Mouse (Mus musculus): Measurements from ENCODE around the gene Lrrc26. TPM values are rescaled to one million over a fixed set of nuclear protein-coding genes. Genes with fewer than 3 reads are reported as not detected.

Gene Lrrc26
- polyA plus RNA-seq, 1 experiment from 2014 or later, result 0.22 TPM

DNA sequence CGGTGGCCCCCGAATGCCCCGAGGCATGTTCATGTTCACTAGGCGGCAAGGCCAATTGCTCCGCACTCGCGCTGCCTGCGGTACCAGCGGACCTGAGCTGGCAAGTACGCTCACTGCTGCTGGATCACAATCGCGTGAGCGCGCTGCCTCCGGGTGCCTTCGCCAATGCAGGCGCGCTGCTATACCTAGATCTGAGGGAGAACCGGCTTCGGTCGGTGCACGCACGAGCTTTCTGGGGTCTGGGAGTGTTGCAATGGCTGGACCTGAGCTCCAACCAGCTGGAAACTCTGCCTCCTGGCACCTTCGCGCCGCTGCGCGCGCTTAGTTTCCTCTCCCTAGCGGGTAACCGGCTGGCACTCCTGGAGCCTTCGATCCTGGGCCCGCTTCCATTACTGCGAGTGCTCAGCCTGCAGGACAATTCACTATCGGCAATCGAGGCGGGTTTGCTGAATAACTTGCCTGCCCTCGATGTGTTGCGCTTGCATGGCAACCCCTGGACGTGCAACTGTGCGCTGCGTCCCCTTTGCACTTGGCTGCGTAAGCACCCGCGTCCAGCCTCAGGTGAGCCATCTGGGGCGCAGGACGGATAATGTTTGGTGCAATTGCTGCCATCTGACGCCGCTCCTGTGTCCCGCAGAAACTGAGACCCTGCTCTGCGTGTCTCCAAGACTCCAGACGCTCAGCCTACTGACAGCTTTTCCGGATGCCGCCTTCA is 543 bp downstream of the Lrrc26 start:
- Histone ChIP-seq H3K4me2 (peak overlapping the region; percentile 60), H3K27me3 (peaks cover 81% of the 10 kb centered on the region), H3K4me3 (peak overlapping the region; percentile 29), H3K9ac (no peak overlapping the region), H3K4me1 (peaks cover 43% of the 10 kb centered on the region), H3K27ac (no peak overlapping the region), H3K9me3 (no peaks in the 10 kb centered on the region), H3K36me3 (peaks cover 12% of the 10 kb centered on the region)
- WGBS, result 1% methylated on average over 54 of the region's 54 CpGs
- ATAC-seq (ENCODE audit: insufficient number of reproducible peaks, insufficient read depth, low FRiP score, low TSS enrichment, low read depth), result no peak

DNA sequence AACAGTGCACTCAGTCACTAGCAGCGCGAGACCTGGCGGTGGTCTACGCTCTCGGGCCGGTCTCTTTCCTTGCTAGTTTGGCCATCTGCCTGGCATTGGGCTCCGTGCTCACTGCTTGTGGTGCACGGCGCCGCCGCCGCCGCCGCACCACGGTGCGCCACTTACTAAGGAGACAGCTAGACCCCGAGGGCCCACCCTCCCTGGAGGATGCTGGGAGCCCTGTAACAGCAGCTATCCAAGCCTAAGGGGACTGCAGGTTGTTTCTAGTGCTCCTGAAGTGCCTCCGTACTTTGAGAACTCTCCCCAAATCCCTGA is 1.1 kb downstream of the Lrrc26 start:
- H3K27ac ChIP-seq, result no peak overlapping the region
- under 1% methylated on average over 18 of the region's 18 CpGs for WGBS
- no peak overlapping the region for H3K9ac ChIP-seq
- peak overlapping the region; percentile 60 for H3K4me2 ChIP-seq
- H3K36me3 ChIP-seq, result peaks cover 7% of the 10 kb centered on the region
- peaks cover 40% of the 10 kb centered on the region for H3K4me1 ChIP-seq
- peaks cover 86% of the 10 kb centered on the region for H3K27me3 ChIP-seq
- ATAC-seq (ENCODE audit: insufficient number of reproducible peaks, insufficient read depth, low FRiP score, low TSS enrichment, low read depth), result no peak
- peak overlapping the region; percentile 29 for H3K4me3 ChIP-seq
- H3K9me3 ChIP-seq, result no peaks in the 10 kb centered on the region

DNA sequence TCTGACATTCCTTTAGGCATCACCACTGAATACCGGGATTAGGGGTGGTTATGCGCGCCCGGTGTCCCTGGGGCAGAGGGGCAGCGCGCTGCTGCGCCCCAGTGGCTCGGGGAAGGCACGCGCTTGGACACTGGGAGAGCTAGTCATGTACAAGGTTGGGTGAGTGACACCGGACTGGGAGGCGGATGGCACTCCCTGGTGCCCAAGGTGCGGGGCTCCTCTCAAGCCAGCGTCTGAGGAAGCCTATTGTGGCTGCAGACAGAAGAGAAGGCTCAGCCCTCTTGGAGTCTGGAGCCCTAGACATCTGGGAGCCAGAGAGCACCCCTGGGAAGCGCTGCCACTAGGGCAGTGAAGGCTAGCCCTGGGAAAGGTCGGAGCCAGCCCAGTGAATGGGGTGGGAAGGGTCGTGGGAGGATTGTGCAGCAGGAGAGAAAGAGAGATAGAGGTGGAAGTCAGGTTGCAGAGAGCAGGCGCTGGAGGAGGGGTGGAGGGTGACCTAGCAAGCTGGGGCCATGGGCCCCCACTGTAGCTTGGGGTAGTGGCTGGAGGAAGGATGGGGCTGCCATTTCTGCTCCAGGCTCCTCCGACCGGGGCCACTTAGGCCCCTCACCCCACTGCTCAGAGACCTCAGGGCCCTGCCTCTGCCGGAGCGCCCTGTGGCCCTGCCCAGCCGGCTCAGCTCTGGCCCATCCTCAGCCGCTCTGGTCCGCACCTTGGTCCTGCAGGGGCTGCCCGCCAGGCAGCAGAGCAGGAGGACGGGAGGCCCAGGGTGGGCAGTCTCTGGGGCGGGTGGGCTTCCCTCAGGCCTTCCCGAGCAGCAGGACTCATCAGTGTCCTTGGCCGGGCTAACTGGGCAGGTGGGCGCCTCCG is 1.7 kb downstream of the Lrrc26 start:
- Histone ChIP-seq H3K9me3 (no peaks in the 10 kb centered on the region), H3K4me1 (peaks cover 36% of the 10 kb centered on the region), H3K4me2 (peak overlapping the region; percentile 60), H3K9ac (no peak overlapping the region), H3K4me3 (peak overlapping the region; percentile 40), H3K27me3 (peaks cover 93% of the 10 kb centered on the region), H3K36me3 (peaks cover under 1% of the 10 kb centered on the region; the same call in 1 of the 2 replicates), H3K27ac (no peak overlapping the region)
- WGBS, result 5% methylated on average over 32 of the region's 32 CpGs
- ATAC-seq (ENCODE audit: insufficient number of reproducible peaks, insufficient read depth, low FRiP score, low TSS enrichment, low read depth), result no peak

DNA sequence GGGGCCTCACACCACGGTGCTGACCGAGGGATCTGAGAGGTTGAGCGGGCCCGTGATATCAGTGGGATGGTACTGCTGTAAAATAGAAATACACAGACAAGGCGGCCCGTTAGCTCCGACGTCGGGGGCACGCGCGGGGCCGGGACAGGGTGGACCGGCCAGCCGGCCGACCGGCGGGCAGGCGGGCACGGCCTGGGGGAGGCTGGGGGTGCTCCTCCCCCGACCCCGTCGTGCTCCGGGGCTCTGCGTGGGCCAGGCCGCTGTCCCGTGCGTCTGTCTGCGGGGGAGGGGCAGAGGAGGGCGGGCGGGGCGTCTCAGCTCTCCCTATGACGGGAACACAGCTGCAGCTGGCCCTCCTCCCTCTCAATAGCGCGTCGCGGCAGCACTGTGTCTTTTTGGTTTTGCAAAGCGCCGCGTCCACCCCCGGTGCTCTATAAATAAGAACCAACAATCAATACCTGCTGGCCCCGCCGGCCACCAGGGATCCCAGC is 2.4 kb downstream of the Lrrc26 start:
- H3K4me2 ChIP-seq, result peak overlapping the region; percentile 60
- H3K4me1 ChIP-seq, result peaks cover 30% of the 10 kb centered on the region
- no peaks in the 10 kb centered on the region for H3K36me3 ChIP-seq
- no peak overlapping the region for H3K27ac ChIP-seq
- 4% methylated on average over 37 of the region's 43 CpGs for WGBS
- no peaks in the 10 kb centered on the region for H3K9me3 ChIP-seq
- no peak for ATAC-seq (ENCODE audit: insufficient number of reproducible peaks, insufficient read depth, low FRiP score, low TSS enrichment, low read depth)
- H3K4me3 ChIP-seq, result peak overlapping the region; percentile 40
- H3K9ac ChIP-seq, result peak overlapping the region; percentile 54
- peaks cover 99% of the 10 kb centered on the region for H3K27me3 ChIP-seq

DNA sequence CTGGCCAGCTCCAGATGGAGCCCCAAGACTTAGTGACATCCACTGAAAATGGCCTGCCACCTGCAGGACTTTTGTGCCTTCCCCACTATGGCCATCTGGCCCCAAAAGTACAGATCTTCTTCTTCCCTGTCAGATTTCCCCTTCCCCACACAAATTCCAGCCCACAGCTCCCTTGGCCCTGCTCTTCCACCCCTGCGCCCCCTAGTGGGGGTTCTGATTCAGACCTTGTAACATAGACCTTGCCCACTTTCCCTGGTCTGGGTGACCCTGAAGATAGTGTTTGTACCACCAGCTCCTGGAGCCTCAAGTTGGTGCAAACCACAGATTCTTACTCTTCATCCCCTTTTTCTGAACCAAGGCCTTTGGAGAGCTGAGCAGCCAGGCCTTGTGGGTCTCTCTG is 3.1 kb downstream of the Lrrc26 start:
- 5% methylated on average over 1 of the region's 1 CpGs for WGBS
- H3K27me3 ChIP-seq, result peaks cover 98% of the 10 kb centered on the region
- H3K4me3 ChIP-seq, result no peak overlapping the region
- peak overlapping the region; percentile 54; the same call in 1 of the 2 replicates for H3K9ac ChIP-seq
- H3K9me3 ChIP-seq, result no peaks in the 10 kb centered on the region
- H3K36me3 ChIP-seq, result no peaks in the 10 kb centered on the region
- peak overlapping the region; percentile 60 for H3K4me2 ChIP-seq
- H3K4me1 ChIP-seq, result peaks cover 30% of the 10 kb centered on the region
- no peak overlapping the region for H3K27ac ChIP-seq
- ATAC-seq (ENCODE audit: insufficient number of reproducible peaks, insufficient read depth, low FRiP score, low TSS enrichment, low read depth), result no peak

DNA sequence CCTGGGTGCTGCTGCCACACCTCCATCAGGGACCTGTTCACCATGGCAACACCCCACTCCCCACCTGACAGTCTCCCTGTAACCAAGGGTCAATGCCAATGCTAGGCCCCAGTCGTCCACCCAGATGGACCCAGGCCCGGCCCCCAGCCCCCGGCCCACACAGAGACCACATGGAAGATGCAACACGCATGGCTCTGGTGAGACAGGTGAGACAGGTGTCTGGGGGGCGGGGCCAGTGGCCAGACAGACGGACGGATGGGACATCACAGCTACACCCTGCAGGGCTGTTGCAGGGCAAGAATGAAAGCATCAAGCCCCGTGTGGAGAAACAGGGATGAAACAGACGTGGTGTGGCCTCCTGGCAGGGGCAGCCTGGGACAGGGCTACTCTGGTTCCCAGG is 4.0 kb downstream of the Lrrc26 start:
- H3K4me3 ChIP-seq, result no peak overlapping the region
- 71% methylated on average over 9 of the region's 9 CpGs for WGBS
- H3K4me1 ChIP-seq, result peaks cover 30% of the 10 kb centered on the region
- H3K36me3 ChIP-seq, result no peaks in the 10 kb centered on the region
- H3K9me3 ChIP-seq, result no peaks in the 10 kb centered on the region
- no peak overlapping the region for H3K27ac ChIP-seq
- H3K9ac ChIP-seq, result no peak overlapping the region
- peaks cover 97% of the 10 kb centered on the region for H3K27me3 ChIP-seq
- no peak for ATAC-seq (ENCODE audit: insufficient number of reproducible peaks, insufficient read depth, low FRiP score, low TSS enrichment, low read depth)
- no peak overlapping the region for H3K4me2 ChIP-seq

DNA sequence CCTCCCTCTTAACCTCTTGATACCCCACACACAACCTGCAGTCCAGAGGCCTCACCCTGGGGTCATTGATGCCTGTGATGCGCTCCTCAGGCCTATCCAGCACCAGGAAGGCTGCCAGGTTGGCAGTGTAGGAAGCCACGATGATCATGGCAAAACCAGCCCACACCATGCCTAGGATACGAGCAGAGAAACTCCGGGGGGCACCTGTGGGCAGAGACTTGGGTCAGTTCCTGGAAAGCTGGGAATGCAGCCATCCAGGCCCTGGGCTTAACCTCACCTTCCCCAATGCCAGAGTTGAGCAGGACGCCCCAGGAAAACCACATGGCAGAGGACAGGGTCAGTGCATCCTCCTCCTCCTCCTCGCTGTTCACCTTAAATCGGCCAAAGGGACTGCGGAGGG is 7.4 kb downstream of the Lrrc26 start:
- H3K27ac ChIP-seq, result no peak overlapping the region
- ATAC-seq (ENCODE audit: insufficient number of reproducible peaks, insufficient read depth, low FRiP score, low TSS enrichment, low read depth), result no peak
- 77% methylated on average over 8 of the region's 8 CpGs for WGBS

DNA sequence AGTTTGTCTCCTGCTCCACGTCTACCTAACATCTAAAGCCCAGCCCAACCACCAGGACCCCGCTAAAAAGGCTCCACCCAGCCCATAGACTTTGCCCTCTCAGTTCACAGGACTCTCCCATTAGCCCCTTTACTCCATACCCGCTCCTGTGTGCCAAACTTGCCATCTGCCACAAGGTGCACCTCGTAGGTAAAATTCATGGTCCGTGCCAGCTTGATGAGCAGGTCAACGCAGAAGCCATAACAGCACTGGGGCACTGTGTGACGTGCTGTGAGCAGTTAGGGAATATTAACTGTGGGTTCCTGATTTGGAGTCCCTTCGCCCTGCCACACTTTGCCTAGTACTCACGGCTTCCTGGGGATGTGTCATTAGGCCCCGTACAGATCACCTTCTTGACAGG is 8.3 kb downstream of the Lrrc26 start:
- no peak for ATAC-seq (ENCODE audit: insufficient number of reproducible peaks, insufficient read depth, low FRiP score, low TSS enrichment, low read depth)
- H3K9me3 ChIP-seq, result no peaks in the 10 kb centered on the region
- WGBS, result 78% methylated on average over 10 of the region's 10 CpGs

More for the DNA sequence above, 7.4 kb downstream of the Lrrc26 start:
- no peak overlapping the region for H3K4me3 ChIP-seq
- peaks cover 7% of the 10 kb centered on the region for H3K4me1 ChIP-seq
- H3K4me2 ChIP-seq, result no peak overlapping the region
- no peak overlapping the region for H3K9ac ChIP-seq
- H3K36me3 ChIP-seq, result no peaks in the 10 kb centered on the region
- no peaks in the 10 kb centered on the region for H3K9me3 ChIP-seq
- peaks cover 63% of the 10 kb centered on the region for H3K27me3 ChIP-seq

DNA sequence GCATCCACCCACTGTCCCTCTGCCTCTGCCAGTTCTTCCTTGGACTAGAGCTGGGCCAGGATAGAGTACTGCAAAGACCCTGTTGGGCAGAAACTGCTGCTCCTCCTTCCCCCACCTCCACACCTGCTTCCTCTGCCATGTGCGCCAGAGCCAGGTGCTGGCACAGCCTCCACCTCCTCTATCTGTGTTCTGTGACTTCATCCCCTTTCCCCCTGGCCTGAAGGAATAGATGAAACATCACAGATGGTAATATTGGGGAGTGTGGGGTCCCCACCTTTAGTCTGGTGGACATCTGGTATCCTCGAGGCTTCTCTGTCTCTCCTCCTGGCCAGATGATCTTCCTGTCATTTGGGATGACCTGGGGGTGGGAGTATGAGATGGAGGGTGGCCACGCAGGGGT is 13.7 kb downstream of the Lrrc26 start:
- Histone ChIP-seq H3K36me3 (no peaks in the 10 kb centered on the region), H3K9ac (no peak overlapping the region), H3K4me2 (no peak overlapping the region), H3K4me3 (no peak overlapping the region), H3K4me1 (peaks cover 12% of the 10 kb centered on the region), H3K27me3 (peaks cover 45% of the 10 kb centered on the region), H3K27ac (no peak overlapping the region), H3K9me3 (no peaks in the 10 kb centered on the region)
- WGBS, result 70% methylated on average over 3 of the region's 3 CpGs
- no peak for ATAC-seq (ENCODE audit: insufficient number of reproducible peaks, insufficient read depth, low FRiP score, low TSS enrichment, low read depth)

More for the DNA sequence above, 8.3 kb downstream of the Lrrc26 start:
- Histone ChIP-seq H3K9ac (no peak overlapping the region), H3K36me3 (no peaks in the 10 kb centered on the region), H3K4me3 (no peak overlapping the region), H3K27ac (no peak overlapping the region), H3K4me1 (no peaks in the 10 kb centered on the region), H3K4me2 (no peak overlapping the region), H3K27me3 (peaks cover 58% of the 10 kb centered on the region)

DNA sequence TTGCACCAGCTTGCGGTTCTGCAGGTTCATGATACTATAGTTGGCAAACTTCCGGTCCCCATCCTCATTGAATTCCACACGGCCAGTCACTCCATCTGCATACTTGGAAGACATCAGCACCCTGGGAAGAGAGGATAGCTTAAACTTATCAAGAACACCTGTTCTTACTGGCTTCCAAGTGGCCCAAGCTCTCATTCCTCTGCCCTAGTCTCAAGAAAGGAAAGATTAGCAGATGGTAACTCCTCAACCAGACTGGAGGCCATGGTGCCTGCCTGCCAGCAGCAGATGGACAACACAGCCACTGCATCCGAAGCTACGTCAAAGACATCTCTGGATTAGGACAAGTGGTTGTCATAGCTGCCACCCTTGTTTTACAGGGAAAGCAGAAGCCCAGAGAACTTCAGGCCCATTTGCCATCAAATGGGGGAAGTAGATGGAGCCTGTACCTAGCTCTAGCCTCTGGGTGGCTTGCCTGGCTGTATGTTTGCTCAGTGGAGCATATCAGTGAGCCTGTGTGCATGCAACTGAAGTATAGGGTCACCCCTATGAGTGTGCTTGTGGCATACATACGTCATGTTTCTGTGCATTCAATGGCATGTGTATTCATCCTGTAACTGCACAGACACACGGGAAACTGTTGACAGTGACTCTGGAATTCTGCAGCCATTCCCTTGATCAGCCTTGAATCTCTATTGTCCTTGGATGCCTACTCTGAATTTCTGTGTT is 14.4 kb downstream of the Lrrc26 start:
- peaks cover 12% of the 10 kb centered on the region for H3K4me1 ChIP-seq
- H3K4me2 ChIP-seq, result peak overlapping the region; percentile 93
- no peak overlapping the region for H3K27ac ChIP-seq
- H3K9me3 ChIP-seq, result no peaks in the 10 kb centered on the region
- no peak for ATAC-seq (ENCODE audit: insufficient number of reproducible peaks, insufficient read depth, low FRiP score, low TSS enrichment, low read depth)
- H3K9ac ChIP-seq, result no peak overlapping the region
- H3K4me3 ChIP-seq, result peak overlapping the region; percentile 52
- 64% methylated on average over 7 of the region's 7 CpGs for WGBS
- no peaks in the 10 kb centered on the region for H3K36me3 ChIP-seq
- peaks cover 50% of the 10 kb centered on the region for H3K27me3 ChIP-seq
